Mouse (Mus musculus): ENCODE measurements around the gene Srl. TPM values are rescaled to one million over a fixed set of nuclear protein-coding genes. Genes with fewer than 3 reads are reported as not detected.
"Not testable (repeated sequence)": the region's sequence is repeated elsewhere in the genome, so short reads cannot be mapped to it uniquely, and the experiment has no call there.

The Srl gene
- total RNA-seq, 2 experiments from 2014 or later, result 14.2 to 18.8 TPM

- intact Hi-C loops (cut with DNase I), result loop anchor here (5.0 kb wide), 1 partner anchor 34 kb away; the partner anchor contains the start of gene Glis2
- DNase-seq (ENCODE audit: low spot score in 2 of 2), result peak; percentile 59 to 61
Observed at GRCm38 (mm10) chr16:4557949-4558348, 16.3 kb upstream of the Srl start.

GRCm38 (mm10) chr16:4557085-4557484, 15.5 kb upstream of the Srl start:
- no peak for DNase-seq (ENCODE audit: low spot score in 2 of 2)
- intact Hi-C loops (cut with DNase I), result loop anchor here (5.0 kb wide), 1 partner anchor 35 kb away; the partner anchor contains the start of gene Glis2

GRCm38 (mm10) chr16:4555555-4555954, 13.9 kb upstream of the Srl start:
- intact Hi-C loops (cut with DNase I), result loop anchor here (5.0 kb wide), 1 partner anchor 37 kb away; the partner anchor contains the start of gene Glis2
- DNase-seq (ENCODE audit: low spot score in 2 of 2), result no peak

- intact Hi-C loops (cut with DNase I), result loop anchor here (5.0 kb wide), 2 partner anchors 54 to 109 kb away; no protein-coding TSS in a partner anchor
- DNase-seq (ENCODE audit: low spot score in 2 of 2), result no peak
Observed at GRCm38 (mm10) chr16:4552829-4553550, 11.4 kb upstream of the Srl start.

- intact Hi-C loops (cut with DNase I), result loop anchor here (5.0 kb wide), 2 partner anchors 55 to 110 kb away; no protein-coding TSS in a partner anchor
- DNase-seq (ENCODE audit: low spot score in 2 of 2), result no peak
Observed at GRCm38 (mm10) chr16:4551885-4552284, 10.3 kb upstream of the Srl start.

DNA sequence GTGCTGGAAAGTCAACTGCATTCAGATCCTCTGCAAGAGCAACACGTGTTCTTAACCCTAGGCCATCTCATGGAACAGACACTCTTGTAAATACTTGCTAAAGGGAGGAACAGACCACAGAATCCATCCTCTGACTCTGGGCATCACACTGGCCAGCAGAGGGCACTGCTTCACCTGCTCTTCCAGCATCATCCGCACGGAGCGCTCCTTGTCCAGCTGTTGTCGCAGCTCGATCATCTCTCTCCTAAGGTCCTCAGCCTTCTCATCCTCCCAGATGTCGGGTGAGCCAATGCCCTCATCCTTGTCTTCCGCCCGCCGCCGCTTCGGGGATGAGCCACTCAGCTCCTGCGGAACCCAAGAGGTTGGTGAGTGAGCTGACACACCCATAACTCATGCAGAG, 9.4 kb upstream of the Srl start:
- intact Hi-C loops (cut with DNase I), result loop anchor here (5.0 kb wide), 2 partner anchors 56 to 111 kb away; no protein-coding TSS in a partner anchor
- DNase-seq (ENCODE audit: low spot score in 2 of 2), result peak; percentile 69 to 71

GRCm38 (mm10) chr16:4548953-4549688, 7.5 kb upstream of the Srl start:
- DNase-seq (ENCODE audit: low spot score in 2 of 2), result no peak
- intact Hi-C loops (cut with DNase I), result no loop called here

GRCm38 (mm10) chr16:4547611-4548010, 6.0 kb upstream of the Srl start:
- intact Hi-C loops (cut with DNase I), result no loop called here
- no peak for DNase-seq (ENCODE audit: low spot score in 2 of 2)

GRCm38 (mm10) chr16:4546838-4547237, 5.2 kb upstream of the Srl start:
- no peak for DNase-seq (ENCODE audit: low spot score in 2 of 2)
- intact Hi-C loops (cut with DNase I), result no loop called here

DNA sequence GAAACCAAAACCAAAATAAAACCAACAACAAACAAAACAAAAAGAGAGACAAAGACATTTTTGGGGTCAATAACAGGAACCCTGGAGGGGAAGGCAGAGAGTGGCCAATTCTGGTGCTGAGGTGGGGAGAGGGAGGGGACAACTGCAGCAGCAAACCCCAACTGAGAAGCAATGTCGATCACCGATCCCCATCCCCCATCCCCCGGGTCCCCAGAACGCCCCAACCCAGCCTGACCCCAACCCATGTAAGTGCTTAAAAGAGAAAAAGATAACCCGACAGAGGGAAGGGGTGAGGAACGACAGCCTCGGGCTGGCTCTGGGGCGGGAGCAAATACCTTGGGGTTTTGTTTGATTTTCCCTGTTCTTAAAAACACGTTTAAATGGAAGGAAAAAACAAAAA, 3.2 kb upstream of the Srl start:
- intact Hi-C loops (cut with DNase I), result loop anchor here (5.0 kb wide), 1 partner anchor 228 kb away; no protein-coding TSS in a partner anchor
- no peak for DNase-seq (ENCODE audit: low spot score in 2 of 2)

DNA sequence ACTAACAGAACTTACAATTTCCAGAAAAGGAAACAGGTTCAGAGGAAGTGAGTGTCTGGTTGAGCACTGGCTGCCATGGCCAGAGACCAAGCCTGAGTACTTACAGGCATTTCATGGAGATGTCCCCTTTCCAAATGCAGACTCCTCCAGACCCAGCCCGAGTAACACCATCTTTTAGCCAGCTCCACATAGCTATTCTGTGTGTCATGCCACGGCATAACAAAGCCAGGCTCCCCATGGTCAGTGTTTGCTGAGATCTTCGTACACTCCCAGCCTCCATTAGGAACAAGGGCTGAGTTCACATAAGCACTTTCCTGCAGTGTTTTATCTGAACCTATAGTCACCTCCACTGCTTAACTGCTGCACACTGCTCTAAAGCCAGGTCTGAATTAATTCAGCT, 1.6 kb upstream of the Srl start:
- intact Hi-C loops (cut with DNase I), result loop anchor here (2.0 to 5.0 kb wide), 2 partner anchors 54 to 226 kb away; no protein-coding TSS in a partner anchor
- DNase-seq (ENCODE audit: low spot score in 2 of 2), result no peak

GRCm38 (mm10) chr16:4542236-4542774, 689 bp upstream of the Srl start:
- DNase-seq (ENCODE audit: low spot score in 2 of 2), result no peak
- intact Hi-C loops (cut with DNase I), result loop anchor here (2.0 to 5.0 kb wide), 2 partner anchors 54 to 225 kb away; no protein-coding TSS in a partner anchor

GRCm38 (mm10) chr16:4541033-4541432, 583 bp downstream of the Srl start:
- no peak for DNase-seq (ENCODE audit: low spot score in 2 of 2)
- intact Hi-C loops (cut with DNase I), result loop anchor here (5.0 kb wide), 1 partner anchor 224 kb away; no protein-coding TSS in a partner anchor

DNA sequence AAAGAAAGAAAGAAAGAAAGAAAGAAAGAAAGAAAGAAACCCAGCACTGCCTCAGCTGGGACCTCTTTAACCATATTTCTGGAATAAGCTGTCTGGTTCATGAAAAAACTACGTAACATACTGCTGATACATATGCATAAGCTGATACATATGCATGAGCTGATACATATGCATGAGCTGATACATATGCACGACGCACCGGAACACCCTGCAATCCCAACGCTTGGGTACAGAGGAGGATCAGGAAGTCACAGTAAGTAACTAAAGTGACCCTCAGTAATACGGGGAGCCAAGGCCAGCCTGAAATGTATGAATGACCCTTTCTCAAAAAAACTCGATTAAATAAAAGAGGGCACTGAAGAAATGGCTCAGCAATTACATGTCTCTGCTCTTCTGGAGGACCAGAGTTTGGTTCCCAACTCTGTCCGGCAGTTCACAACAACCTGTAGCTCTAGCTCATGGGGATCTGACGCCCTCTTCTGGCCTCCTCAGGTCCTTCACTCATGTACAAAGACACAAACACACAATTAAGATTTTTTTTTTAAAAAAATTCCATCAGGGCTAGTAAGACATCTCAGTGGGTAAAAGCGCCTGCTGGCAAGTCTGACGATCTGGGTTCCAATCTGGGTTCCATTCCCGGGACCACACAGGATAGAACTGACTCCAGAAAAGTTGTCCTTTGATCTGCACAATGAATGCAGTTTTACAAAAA, 1.4 kb downstream of the Srl start:
- intact Hi-C loops (cut with DNase I), result loop anchor here (5.0 kb wide), 1 partner anchor 223 kb away; no protein-coding TSS in a partner anchor
- no peak for DNase-seq (ENCODE audit: low spot score in 2 of 2)

DNA sequence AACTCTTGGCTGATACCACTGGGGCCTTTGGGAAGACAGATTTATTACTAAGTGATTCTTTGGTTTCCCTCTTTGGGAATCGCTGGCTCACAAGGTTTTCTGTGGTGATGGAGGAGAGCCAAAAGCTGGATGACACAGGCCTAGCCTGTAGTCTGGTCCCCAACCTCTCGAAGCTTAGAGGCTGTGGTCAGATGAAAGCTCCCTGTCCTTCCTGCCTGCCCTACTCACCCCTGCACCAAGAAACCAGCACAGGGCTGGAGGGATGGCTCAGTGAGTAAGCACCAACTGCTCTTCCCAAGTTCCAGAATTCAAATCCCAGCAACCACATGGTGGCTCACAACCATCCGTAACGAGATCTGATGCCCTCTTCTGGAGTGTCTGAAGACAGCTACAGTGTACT, 2.1 kb downstream of the Srl start:
- DNase-seq (ENCODE audit: low spot score in 2 of 2), result no peak
- intact Hi-C loops (cut with DNase I), result no loop called here

GRCm38 (mm10) chr16:4537616-4538358, 3.8 kb downstream of the Srl start:
- intact Hi-C loops (cut with DNase I), result no loop called here
- DNase-seq (ENCODE audit: low spot score in 2 of 2), result no peak

- intact Hi-C loops (cut with DNase I); DNase-seq (ENCODE audit: low spot score in 2 of 2): not testable (repeated sequence)
Observed at GRCm38 (mm10) chr16:4527373-4527772, 14.2 kb downstream of the Srl start.

- intact Hi-C loops (cut with DNase I), result no loop called here
- no peak for DNase-seq (ENCODE audit: low spot score in 2 of 2)
Observed at GRCm38 (mm10) chr16:4523313-4524004, 18.2 kb downstream of the Srl start.

Measured in left cerebral cortex, postnatal 14 days (tissue).